Mouse (Mus musculus): ENCODE measurements around the gene Olfr896-ps1. TPM values are rescaled to one million over a fixed set of nuclear protein-coding genes. Genes with fewer than 3 reads are reported as not detected.

The Olfr896-ps1 gene
- polyA plus RNA-seq (2014; fragmentation: Illumina TruSeq; extraction: RNeasy Lipid Tissue Mini Kit (QIAGEN cat#74804); ENCODE audit: low read depth, low replicate concordance), result not detected

GRCm38 (mm10) chr9:38290807-38291206 lies at the start of gene Olfr896-ps1:
Gene Olfr896-ps1, plus strand, starts transcription at chr9:38291107.

GRCm38 (mm10) chr9:38252474-38252873 lies 38.4 kb upstream of the Olfr896-ps1 start, which contains the start of gene Olfr143:
Gene Olfr143, plus strand, starts transcription at chr9:38252774.

GRCm38 (mm10) chr9:38267551-38267950 lies 23.4 kb upstream of the Olfr896-ps1 start, which contains the start of gene Olfr895:
Gene Olfr895, plus strand, starts transcription at chr9:38267851.

GRCm38 (mm10) chr9:38328760-38329159 lies 37.9 kb downstream of the Olfr896-ps1 start, which contains the start of gene Olfr25:
Gene Olfr25, plus strand, starts transcription at chr9:38329060.

Other genes starting within 250 kb of the Olfr896-ps1 start
- not detected for gene Olfr884, start 244.6 kb upstream of the Olfr896-ps1 start, polyA plus RNA-seq (2014; fragmentation: Illumina TruSeq; extraction: RNeasy Lipid Tissue Mini Kit (QIAGEN cat#74804); ENCODE audit: low read depth, low replicate concordance)
- gene Olfr885, start 229.8 kb upstream of the Olfr896-ps1 start, polyA plus RNA-seq (2014; fragmentation: Illumina TruSeq; extraction: RNeasy Lipid Tissue Mini Kit (QIAGEN cat#74804); ENCODE audit: low read depth, low replicate concordance), result not detected
- not detected for gene Olfr887, start 207.0 kb upstream of the Olfr896-ps1 start, polyA plus RNA-seq (2014; fragmentation: Illumina TruSeq; extraction: RNeasy Lipid Tissue Mini Kit (QIAGEN cat#74804); ENCODE audit: low read depth, low replicate concordance)
- gene Olfr888, start 183.0 kb upstream of the Olfr896-ps1 start, polyA plus RNA-seq (2014; fragmentation: Illumina TruSeq; extraction: RNeasy Lipid Tissue Mini Kit (QIAGEN cat#74804); ENCODE audit: low read depth, low replicate concordance), result not detected
- not detected for gene Olfr889, start 175.9 kb upstream of the Olfr896-ps1 start, polyA plus RNA-seq (2014; fragmentation: Illumina TruSeq; extraction: RNeasy Lipid Tissue Mini Kit (QIAGEN cat#74804); ENCODE audit: low read depth, low replicate concordance)
- gene Olfr890, start 148.6 kb upstream of the Olfr896-ps1 start, polyA plus RNA-seq (2014; fragmentation: Illumina TruSeq; extraction: RNeasy Lipid Tissue Mini Kit (QIAGEN cat#74804); ENCODE audit: low read depth, low replicate concordance), result not detected
- gene Olfr891, start 110.3 kb upstream of the Olfr896-ps1 start, polyA plus RNA-seq (2014; fragmentation: Illumina TruSeq; extraction: RNeasy Lipid Tissue Mini Kit (QIAGEN cat#74804); ENCODE audit: low read depth, low replicate concordance), result not detected
- gene Olfr893, start 82.7 kb upstream of the Olfr896-ps1 start, polyA plus RNA-seq (2014; fragmentation: Illumina TruSeq; extraction: RNeasy Lipid Tissue Mini Kit (QIAGEN cat#74804); ENCODE audit: low read depth, low replicate concordance), result not detected
- not detected for gene Olfr894, start 73.1 kb upstream of the Olfr896-ps1 start, polyA plus RNA-seq (2014; fragmentation: Illumina TruSeq; extraction: RNeasy Lipid Tissue Mini Kit (QIAGEN cat#74804); ENCODE audit: low read depth, low replicate concordance)
- not detected for gene Olfr143, start 38.3 kb upstream of the Olfr896-ps1 start, polyA plus RNA-seq (2014; fragmentation: Illumina TruSeq; extraction: RNeasy Lipid Tissue Mini Kit (QIAGEN cat#74804); ENCODE audit: low read depth, low replicate concordance)
- gene Olfr895, start 23.3 kb upstream of the Olfr896-ps1 start, polyA plus RNA-seq (2014; fragmentation: Illumina TruSeq; extraction: RNeasy Lipid Tissue Mini Kit (QIAGEN cat#74804); ENCODE audit: low read depth, low replicate concordance), result not detected
- not detected for gene Olfr25, start 38.0 kb downstream of the Olfr896-ps1 start, polyA plus RNA-seq (2014; fragmentation: Illumina TruSeq; extraction: RNeasy Lipid Tissue Mini Kit (QIAGEN cat#74804); ENCODE audit: low read depth, low replicate concordance)
- gene Olfr898, start 57.3 kb downstream of the Olfr896-ps1 start, polyA plus RNA-seq (2014; fragmentation: Illumina TruSeq; extraction: RNeasy Lipid Tissue Mini Kit (QIAGEN cat#74804); ENCODE audit: low read depth, low replicate concordance), result not detected
- gene Olfr250, start 75.8 kb downstream of the Olfr896-ps1 start, polyA plus RNA-seq (2014; fragmentation: Illumina TruSeq; extraction: RNeasy Lipid Tissue Mini Kit (QIAGEN cat#74804); ENCODE audit: low read depth, low replicate concordance), result not detected
- not detected for gene Olfr251, start 86.0 kb downstream of the Olfr896-ps1 start, polyA plus RNA-seq (2014; fragmentation: Illumina TruSeq; extraction: RNeasy Lipid Tissue Mini Kit (QIAGEN cat#74804); ENCODE audit: low read depth, low replicate concordance)
- gene Olfr147, start 110.6 kb downstream of the Olfr896-ps1 start, polyA plus RNA-seq (2014; fragmentation: Illumina TruSeq; extraction: RNeasy Lipid Tissue Mini Kit (QIAGEN cat#74804); ENCODE audit: low read depth, low replicate concordance), result not detected
- not detected for gene Olfr901, start 138.3 kb downstream of the Olfr896-ps1 start, polyA plus RNA-seq (2014; fragmentation: Illumina TruSeq; extraction: RNeasy Lipid Tissue Mini Kit (QIAGEN cat#74804); ENCODE audit: low read depth, low replicate concordance)
- not detected for gene Olfr902, start 156.5 kb downstream of the Olfr896-ps1 start, polyA plus RNA-seq (2014; fragmentation: Illumina TruSeq; extraction: RNeasy Lipid Tissue Mini Kit (QIAGEN cat#74804); ENCODE audit: low read depth, low replicate concordance)
- not detected for gene Olfr904, start 172.0 kb downstream of the Olfr896-ps1 start, polyA plus RNA-seq (2014; fragmentation: Illumina TruSeq; extraction: RNeasy Lipid Tissue Mini Kit (QIAGEN cat#74804); ENCODE audit: low read depth, low replicate concordance)
- gene Olfr905, start 180.0 kb downstream of the Olfr896-ps1 start, polyA plus RNA-seq (2014; fragmentation: Illumina TruSeq; extraction: RNeasy Lipid Tissue Mini Kit (QIAGEN cat#74804); ENCODE audit: low read depth, low replicate concordance), result not detected
- not detected for gene Olfr906, start 196.0 kb downstream of the Olfr896-ps1 start, polyA plus RNA-seq (2014; fragmentation: Illumina TruSeq; extraction: RNeasy Lipid Tissue Mini Kit (QIAGEN cat#74804); ENCODE audit: low read depth, low replicate concordance)
- gene Olfr907, start 204.7 kb downstream of the Olfr896-ps1 start, polyA plus RNA-seq (2014; fragmentation: Illumina TruSeq; extraction: RNeasy Lipid Tissue Mini Kit (QIAGEN cat#74804); ENCODE audit: low read depth, low replicate concordance), result not detected
- not detected for gene Olfr911-ps1, start 230.5 kb downstream of the Olfr896-ps1 start, polyA plus RNA-seq (2014; fragmentation: Illumina TruSeq; extraction: RNeasy Lipid Tissue Mini Kit (QIAGEN cat#74804); ENCODE audit: low read depth, low replicate concordance)
- gene Olfr910, start 246.7 kb downstream of the Olfr896-ps1 start, polyA plus RNA-seq (2014; fragmentation: Illumina TruSeq; extraction: RNeasy Lipid Tissue Mini Kit (QIAGEN cat#74804); ENCODE audit: low read depth, low replicate concordance), result not detected

All from heart, adult 10 weeks (tissue).